10 mouse cellular contexts compared by ENCODE assay signal in the genomic region with DNA sequence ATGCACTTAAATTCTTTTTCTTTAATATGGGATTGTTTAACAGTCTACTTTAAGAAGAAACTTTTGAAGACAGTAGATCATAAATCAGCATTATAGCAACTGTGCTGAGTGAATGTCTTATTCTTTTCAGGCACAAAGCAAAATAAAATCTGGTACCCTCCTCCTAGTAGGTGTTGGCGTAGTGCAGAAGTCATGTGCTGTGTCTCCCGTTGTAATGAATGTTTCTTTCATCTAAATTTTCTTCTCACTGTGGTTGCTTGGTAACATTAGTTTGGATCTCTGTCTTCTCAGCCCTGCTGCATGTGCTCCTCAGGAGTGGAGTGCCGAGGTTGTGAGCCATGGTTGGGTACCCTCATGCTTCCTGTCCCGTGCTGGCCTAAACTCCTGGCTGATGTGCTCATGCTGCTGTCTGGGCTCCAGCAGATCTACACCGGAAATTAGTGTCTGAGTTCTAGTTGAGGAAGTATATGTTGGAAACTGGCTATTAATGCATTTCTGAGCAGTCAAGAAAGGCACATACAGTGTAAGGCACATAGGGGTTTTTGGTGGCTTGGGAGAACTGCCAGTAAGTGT.
DNase-seq lines count a peak whose midpoint lies in the region; ATAC-seq lines count a peak whose summit lies in the region.
"Had no signal": no experiment of that assay in that cellular context is flagged by ENCODE, and none has a peak within 500 bp of the region (broad histone marks: within the 10 kb centered on the region; RNA-seq: fewer than 3 reads in every experiment).

No protein-coding gene starts in this region.

- no peaks in the 10 kb centered on the region for H3K27me3 ChIP-seq in kidney, embryonic 16.5 days (ENCODE audit: insufficient read depth, low read length)
- no peaks in the 10 kb centered on the region for H3K27me3 ChIP-seq in midbrain, embryonic 11.5 days (ENCODE audit: control insufficient read depth, insufficient read depth, low read length)
- no peaks in the 10 kb centered on the region for H3K27me3 ChIP-seq in midbrain, embryonic 16.5 days (ENCODE audit: control insufficient read depth, insufficient read depth, low read depth, low read length)
- no peaks in the 10 kb centered on the region for H3K27me3 ChIP-seq in splenic B cell, adult 2 months (ENCODE audit: control insufficient read depth, insufficient read depth, low read length, poor library complexity, severe bottlenecking)
- no peaks in the 10 kb centered on the region for H3K27me3 ChIP-seq in forebrain, embryonic 12.5 days
- H3K27me3 ChIP-seq: midbrain, embryonic 13.5 days had no signal

- 37% methylated on average over 5 of the region's 5 CpGs for WGBS in kidney, embryonic 16.5 days
- WGBS in midbrain, embryonic 11.5 days = 79% methylated on average over 5 of the region's 5 CpGs
- 72% methylated on average over 5 of the region's 5 CpGs for WGBS in midbrain, embryonic 16.5 days
- 83% methylated on average over 5 of the region's 5 CpGs for WGBS in forebrain, embryonic 12.5 days

- no peak overlapping the region for H3K4me2 ChIP-seq in kidney, embryonic 16.5 days (replicated peaks; ENCODE audit: low read depth, low read length)
- H3K4me2 ChIP-seq in midbrain, embryonic 11.5 days = no peak overlapping the region
- no peak overlapping the region for H3K4me2 ChIP-seq in midbrain, embryonic 16.5 days (ENCODE audit: low read length)
- no peak overlapping the region for H3K4me2 ChIP-seq in forebrain, embryonic 12.5 days
- H3K4me2 ChIP-seq: midbrain, embryonic 13.5 days had no signal

- H3K9me3 ChIP-seq in kidney, embryonic 16.5 days (ENCODE audit: low read length) = no peaks in the 10 kb centered on the region
- H3K9me3 ChIP-seq in midbrain, embryonic 11.5 days (ENCODE audit: control insufficient read depth, low read length) = no peaks in the 10 kb centered on the region
- H3K9me3 ChIP-seq in midbrain, embryonic 16.5 days (replicated peaks; ENCODE audit: control insufficient read depth, low read length, poor library complexity, severe bottlenecking) = no peaks in the 10 kb centered on the region
- H3K9me3 ChIP-seq in forebrain, embryonic 12.5 days = no peaks in the 10 kb centered on the region
- H3K9me3 ChIP-seq: midbrain, embryonic 13.5 days had no signal

- peak overlapping the region; percentile 52; the same call in 1 of the 2 replicates for H3K27ac ChIP-seq in kidney, embryonic 16.5 days (ENCODE audit: low read length)
- no peak overlapping the region for H3K27ac ChIP-seq in midbrain, embryonic 11.5 days (ENCODE audit: low read depth, low read length)
- no peak overlapping the region for H3K27ac ChIP-seq in midbrain, embryonic 16.5 days (ENCODE audit: low read length)
- H3K27ac ChIP-seq in forebrain, embryonic 12.5 days = no peak overlapping the region
- H3K27ac ChIP-seq: midbrain, embryonic 13.5 days had no signal

- DNase-seq in kidney, adult 11 months = no peak
- peak; percentile 51 for DNase-seq in midbrain, embryonic 11.5 days (ENCODE audit: low spot score, missing footprints)
- peak; percentile 78 for DNase-seq in splenic B cell, adult 2 months (ENCODE audit: low read depth, low spot score)
- DNase-seq: adrenal gland, postnatal 36 days; spleen, adult 18-20 months had no signal

- H3K4me1 ChIP-seq in kidney, embryonic 16.5 days (ENCODE audit: insufficient read depth, low read length) = peaks cover 26% of the 10 kb centered on the region
- H3K4me1 ChIP-seq in midbrain, embryonic 11.5 days (ENCODE audit: control insufficient read depth, insufficient read depth, low read length) = no peaks in the 10 kb centered on the region
- H3K4me1 ChIP-seq in midbrain, embryonic 16.5 days (ENCODE audit: control insufficient read depth, insufficient read depth, low read length) = no peaks in the 10 kb centered on the region
- H3K4me1 ChIP-seq in forebrain, embryonic 12.5 days = no peaks in the 10 kb centered on the region

- no peak overlapping the region for H3K4me3 ChIP-seq in kidney, embryonic 16.5 days (ENCODE audit: low read length)
- H3K4me3 ChIP-seq in midbrain, embryonic 11.5 days (ENCODE audit: low read depth, low read length) = no peak overlapping the region
- H3K4me3 ChIP-seq in midbrain, embryonic 16.5 days (ENCODE audit: low read depth, low read length) = no peak overlapping the region
- H3K4me3 ChIP-seq in forebrain, embryonic 12.5 days (replicated peaks) = no peak overlapping the region
- H3K4me3 ChIP-seq: midbrain, embryonic 13.5 days had no signal

- peaks cover 6% of the 10 kb centered on the region; the same call in 1 of the 2 replicates for H3K36me3 ChIP-seq in kidney, embryonic 16.5 days (ENCODE audit: insufficient read depth, low read length)
- H3K36me3 ChIP-seq in midbrain, embryonic 11.5 days (ENCODE audit: control insufficient read depth, insufficient read depth, low read length) = no peaks in the 10 kb centered on the region
- H3K36me3 ChIP-seq in midbrain, embryonic 16.5 days (ENCODE audit: control insufficient read depth, insufficient read depth, low read length) = peaks cover 3% of the 10 kb centered on the region; the same call in 1 of the 2 replicates
- H3K36me3 ChIP-seq in splenic B cell, adult 2 months (ENCODE audit: control insufficient read depth, insufficient read depth, low read length, poor library complexity, severe bottlenecking) = no peaks in the 10 kb centered on the region
- no peaks in the 10 kb centered on the region for H3K36me3 ChIP-seq in forebrain, embryonic 12.5 days (replicated peaks)
- H3K36me3 ChIP-seq: midbrain, embryonic 13.5 days had no signal

- peak; percentile 54; the same call in 1 of the 2 replicates for ATAC-seq in kidney, embryonic 16.5 days (ENCODE audit: low FRiP score, low TSS enrichment)
- ATAC-seq in midbrain, embryonic 11.5 days (ENCODE audit: low FRiP score) = no peak
- no peak for ATAC-seq in midbrain, embryonic 16.5 days
- peak; percentile 42; the same call in 1 of the 2 replicates for ATAC-seq in granulocyte monocyte progenitor cell, adult 5-6 weeks (replicated peaks; ENCODE audit: poor library complexity, severe bottlenecking)
- ATAC-seq in forebrain, embryonic 12.5 days (ENCODE audit: low FRiP score) = no peak
- ATAC-seq: midbrain, embryonic 13.5 days had no signal

- no peak overlapping the region for H3K9ac ChIP-seq in kidney, embryonic 16.5 days (replicated peaks; ENCODE audit: low read length)
- H3K9ac ChIP-seq in midbrain, embryonic 11.5 days (ENCODE audit: low read length) = no peak overlapping the region
- no peak overlapping the region for H3K9ac ChIP-seq in midbrain, embryonic 16.5 days (ENCODE audit: low read depth, low read length)
- no peak overlapping the region for H3K9ac ChIP-seq in forebrain, embryonic 12.5 days
- H3K9ac ChIP-seq: midbrain, embryonic 13.5 days had no signal

Comparison
In these comparisons a context has a peak if more than half of its experiments do, and no peak if none do; other contexts are left out.
1. ATAC-seq: peak in kidney, embryonic 16.5 days (single experiment) and granulocyte monocyte progenitor cell, adult 5-6 weeks (single experiment); none in midbrain, embryonic 11.5 days (single experiment), midbrain, embryonic 16.5 days (single experiment) and forebrain, embryonic 12.5 days (single experiment).